Mouse (Mus musculus) hindbrain, embryonic 16.5 days (tissue): ENCODE results near the gene She. TPM values are rescaled to one million over a fixed set of nuclear protein-coding genes. Genes with fewer than 3 reads are reported as not detected.

Experiments
- ATAC-seq: fragments of 200-750 bp; cut with Nextera tagmentation; 2 replicates; pipeline ENCODE4 v1.8.0; 2017; ENCODE audit warnings: moderate TSS enrichment, moderate library complexity
- H3K27ac ChIP-seq: fragments of 300-500 bp; sonication (generic); 2 replicates; pipeline ENCODE4 v1.5.1; 2014; ENCODE audit warnings: low read depth, mild to moderate bottlenecking, control low read depth, low read length, moderate library complexity
- H3K27me3 ChIP-seq: fragments of 300-500 bp; sonication (generic); replicated peaks from 2 replicates; pipeline ENCODE4 v1.6.1; 2014; ENCODE audit warnings: low read length; ENCODE audit not compliant: control insufficient read depth, insufficient read depth
- H3K36me3 ChIP-seq: fragments of 300-500 bp; sonication (generic); 2 replicates; pipeline ENCODE4 v1.6.1; 2014; ENCODE audit warnings: mild to moderate bottlenecking, low read length, moderate library complexity, mixed read lengths; ENCODE audit not compliant: control insufficient read depth, insufficient read depth
- H3K4me1 ChIP-seq: fragments of 300-500 bp; sonication (generic); 2 replicates; pipeline ENCODE4 v1.6.1; 2014; ENCODE audit warnings: low read depth, low read length; ENCODE audit not compliant: control insufficient read depth, insufficient read depth
- H3K4me2 ChIP-seq: fragments of 300-500 bp; sonication (generic); 2 replicates; pipeline ENCODE4 v1.6.1; 2014; ENCODE audit warnings: mild to moderate bottlenecking, low read length, control low read depth, moderate library complexity
- H3K4me3 ChIP-seq: fragments of 300-500 bp; sonication (generic); 2 replicates; pipeline ENCODE4 v1.5.1; 2014; ENCODE audit warnings: mild to moderate bottlenecking, low read length, control low read depth, moderate library complexity
- H3K9ac ChIP-seq: fragments of 300-500 bp; sonication (generic); 2 replicates; pipeline ENCODE4 v1.6.1; 2014; ENCODE audit warnings: low read depth, mild to moderate bottlenecking, control low read depth, low read length, moderate library complexity
- H3K9me3 ChIP-seq: fragments of 300-500 bp; sonication (generic); 2 replicates; pipeline ENCODE4 v1.6.1; 2014; ENCODE audit warnings: mild to moderate bottlenecking, low read length, moderate library complexity; ENCODE audit not compliant: control insufficient read depth
- WGBS: fragments of 180-500 bp; shearing (Covaris S2); extraction: QIAGEN DNeasy Blood & Tissue Kit; methylation state at CpG from one replicate; pipeline ENCODE4 v1.1.7; 2014; 5-methylcytosine and 5-hydroxymethylcytosine counted together
- polyA plus RNA-seq: library from polyadenylated mRNA; unstranded; fragments of >200 nt; fragmentation: Nextera tagmentation; extraction: Ambion mirVana; gene quantifications from 2 replicates; pipeline ENCODE4 v1.2.1, GENCODE M21; 2015

The She gene
- polyA plus RNA-seq, 1 experiment from 2014 or later = 1.2 TPM

- no peak for ATAC-seq
- H3K27ac ChIP-seq = no peak overlapping the region
- no peaks in the 10 kb centered on the region for H3K36me3 ChIP-seq
- no peak overlapping the region for H3K4me3 ChIP-seq
- H3K27me3 ChIP-seq = no peaks in the 10 kb centered on the region
- no peak overlapping the region for H3K4me2 ChIP-seq
- no peaks in the 10 kb centered on the region for H3K4me1 ChIP-seq
- 0 out of 2 replicates have a peak, but pooled peaks cover 6% of the 10 kb centered on the region for H3K9me3 ChIP-seq
- no peak overlapping the region for H3K9ac ChIP-seq
- 57% methylated on average over 9 of the region's 9 CpGs for WGBS
These were observed 22.5 kb upstream of the She start for GRCm38 (mm10) chr3:89808638-89809037.

- H3K36me3 ChIP-seq = no peaks in the 10 kb centered on the region
- H3K27me3 ChIP-seq = no peaks in the 10 kb centered on the region
- ATAC-seq = no peak
- no peak overlapping the region for H3K27ac ChIP-seq
- 0 out of 2 replicates have a peak, but pooled peaks cover 6% of the 10 kb centered on the region for H3K9me3 ChIP-seq
- H3K4me3 ChIP-seq = no peak overlapping the region
- no peak overlapping the region for H3K9ac ChIP-seq
- H3K4me1 ChIP-seq = no peaks in the 10 kb centered on the region
- no peak overlapping the region for H3K4me2 ChIP-seq
These were observed 20.3 kb upstream of the She start for GRCm38 (mm10) chr3:89810841-89811240.

- no peaks in the 10 kb centered on the region for H3K27me3 ChIP-seq
- WGBS = 76% methylated on average over 3 of the region's 3 CpGs
- no peak for ATAC-seq
- no peak overlapping the region for H3K4me2 ChIP-seq
- H3K27ac ChIP-seq = no peak overlapping the region
- H3K9me3 ChIP-seq = 0 out of 2 replicates have a peak, but pooled peaks cover 3% of the 10 kb centered on the region
- H3K4me1 ChIP-seq = no peaks in the 10 kb centered on the region
- H3K36me3 ChIP-seq = no peaks in the 10 kb centered on the region
- no peak overlapping the region for H3K9ac ChIP-seq
- H3K4me3 ChIP-seq = no peak overlapping the region
These were observed 19.0 kb upstream of the She start for GRCm38 (mm10) chr3:89812166-89812565.

DNA sequence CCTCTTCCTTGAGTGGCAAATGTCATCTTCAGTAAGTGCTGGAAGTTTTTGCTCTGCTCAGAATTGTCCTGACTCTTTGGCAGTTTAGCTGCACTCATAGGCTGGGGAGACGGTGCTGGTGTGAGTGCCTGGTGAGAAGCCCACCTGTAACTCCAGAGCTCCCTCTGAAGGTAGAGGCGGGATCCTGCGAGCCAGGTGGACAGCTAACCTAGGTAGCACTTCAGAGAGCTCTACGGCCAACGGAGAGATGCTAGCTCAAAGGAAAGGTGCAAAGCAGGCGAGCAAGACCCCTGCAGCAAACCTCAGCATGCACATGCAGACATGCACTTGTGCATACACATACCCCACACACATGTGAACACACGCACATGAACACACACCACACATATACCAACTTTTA is 17.1 kb upstream of the She start:
- no peak for ATAC-seq
- no peaks in the 10 kb centered on the region for H3K4me1 ChIP-seq
- 76% methylated on average over 7 of the region's 7 CpGs for WGBS
- H3K36me3 ChIP-seq = no peaks in the 10 kb centered on the region
- H3K4me2 ChIP-seq = no peak overlapping the region
- H3K27ac ChIP-seq = no peak overlapping the region
- no peak overlapping the region for H3K4me3 ChIP-seq
- no peaks in the 10 kb centered on the region for H3K27me3 ChIP-seq
- H3K9me3 ChIP-seq = 0 out of 2 replicates have a peak, but pooled peaks cover 3% of the 10 kb centered on the region
- no peak overlapping the region for H3K9ac ChIP-seq

GRCm38 (mm10) chr3:89817056-89817455 is 14.1 kb upstream of the She start:
- H3K9me3 ChIP-seq = no peaks in the 10 kb centered on the region
- no peaks in the 10 kb centered on the region for H3K27me3 ChIP-seq
- no peaks in the 10 kb centered on the region for H3K36me3 ChIP-seq
- no peak overlapping the region for H3K4me2 ChIP-seq
- H3K4me3 ChIP-seq = no peak overlapping the region
- H3K9ac ChIP-seq = no peak overlapping the region
- WGBS = 59% methylated on average over 4 of the region's 4 CpGs
- no peak for ATAC-seq
- no peak overlapping the region for H3K27ac ChIP-seq
- H3K4me1 ChIP-seq = no peaks in the 10 kb centered on the region

DNA sequence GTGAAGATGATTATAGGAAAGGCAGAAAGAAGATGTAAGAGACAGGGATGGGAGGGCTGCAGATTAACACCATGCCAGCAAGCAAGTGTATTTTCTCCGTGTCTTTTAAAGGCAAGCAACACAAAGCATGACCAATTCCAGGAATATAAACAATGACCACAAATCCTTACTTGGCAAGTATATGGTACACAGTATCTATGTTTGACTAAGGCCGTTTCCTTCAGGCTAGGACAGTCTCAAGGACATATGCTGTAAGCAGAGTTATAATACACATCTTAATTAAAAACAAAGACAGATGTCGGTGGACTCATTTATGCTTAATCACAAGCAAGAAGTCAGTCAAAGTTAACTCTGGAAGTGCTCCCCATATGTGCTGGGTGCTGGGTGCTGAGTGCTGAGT is 12.6 kb upstream of the She start:
- no peaks in the 10 kb centered on the region for H3K9me3 ChIP-seq
- no peak overlapping the region for H3K4me3 ChIP-seq
- H3K36me3 ChIP-seq = no peaks in the 10 kb centered on the region
- no peak overlapping the region for H3K27ac ChIP-seq
- no peak overlapping the region for H3K4me2 ChIP-seq
- whole genome bisulfite sequencing = 77% methylated on average over 3 of the region's 3 CpGs
- H3K9ac ChIP-seq = no peak overlapping the region
- no peaks in the 10 kb centered on the region for H3K4me1 ChIP-seq
- no peak for ATAC-seq
- no peaks in the 10 kb centered on the region for H3K27me3 ChIP-seq

GRCm38 (mm10) chr3:89819897-89820296 is 11.3 kb upstream of the She start:
- no peaks in the 10 kb centered on the region for H3K36me3 ChIP-seq
- ATAC-seq = no peak
- H3K4me2 ChIP-seq = no peak overlapping the region
- no peaks in the 10 kb centered on the region for H3K27me3 ChIP-seq
- no peaks in the 10 kb centered on the region for H3K4me1 ChIP-seq
- H3K9me3 ChIP-seq = no peaks in the 10 kb centered on the region
- no peak overlapping the region for H3K9ac ChIP-seq
- 78% methylated on average over 7 of the region's 7 CpGs for WGBS
- no peak overlapping the region for H3K27ac ChIP-seq
- H3K4me3 ChIP-seq = no peak overlapping the region

GRCm38 (mm10) chr3:89820311-89821095 is 10.7 kb upstream of the She start:
- Histone ChIP-seq H3K27me3 (no peaks in the 10 kb centered on the region), H3K9me3 (no peaks in the 10 kb centered on the region), H3K4me3 (no peak overlapping the region), H3K4me2 (no peak overlapping the region), H3K9ac (no peak overlapping the region), H3K36me3 (no peaks in the 10 kb centered on the region), H3K27ac (no peak overlapping the region), H3K4me1 (no peaks in the 10 kb centered on the region)
- ATAC-seq = no peak
- 88% methylated on average over 12 of the region's 12 CpGs for WGBS

- no peak overlapping the region for H3K9ac ChIP-seq
- no peaks in the 10 kb centered on the region for H3K27me3 ChIP-seq
- no peak overlapping the region for H3K4me3 ChIP-seq
- no peaks in the 10 kb centered on the region for H3K9me3 ChIP-seq
- 89% methylated on average over 11 of the region's 11 CpGs for WGBS
- H3K4me1 ChIP-seq = no peaks in the 10 kb centered on the region
- H3K27ac ChIP-seq = no peak overlapping the region
- H3K4me2 ChIP-seq = no peak overlapping the region
- no peak for ATAC-seq
- no peaks in the 10 kb centered on the region for H3K36me3 ChIP-seq
These were observed 10.1 kb upstream of the She start for GRCm38 (mm10) chr3:89821096-89821513.
